Mouse (Mus musculus) heart, embryonic 11.5 days (tissue): ENCODE results near the gene Hebp2. TPM values are rescaled to one million over a fixed set of nuclear protein-coding genes. Genes with fewer than 3 reads are reported as not detected.

Experiments used
- ATAC-seq: fragments of 200-750 bp; cut with Nextera tagmentation; replicated peaks from 2 replicates; pipeline ENCODE4 v1.8.0; 2017; ENCODE audit warnings: moderate library complexity; ENCODE audit not compliant: insufficient number of reproducible peaks, low FRiP score, low TSS enrichment
- H3K27ac ChIP-seq: fragments of 300-500 bp; sonication (generic); 2 replicates; pipeline ENCODE4 v1.5.1; 2014; ENCODE audit warnings: mild to moderate bottlenecking, low read depth, low read length
- H3K27me3 ChIP-seq: fragments of 300-500 bp; sonication (generic); 2 replicates; pipeline ENCODE4 v1.6.1; 2014; ENCODE audit warnings: mild to moderate bottlenecking, low read length, mixed read lengths; ENCODE audit not compliant: control insufficient read depth, insufficient read depth
- H3K36me3 ChIP-seq: fragments of 300-500 bp; sonication (generic); 2 replicates; pipeline ENCODE4 v1.6.1; 2014; ENCODE audit warnings: mild to moderate bottlenecking, low read length, moderate library complexity, mixed read lengths; ENCODE audit not compliant: control insufficient read depth, insufficient read depth
- H3K4me1 ChIP-seq: fragments of 300-500 bp; sonication (generic); 2 replicates; pipeline ENCODE4 v1.6.1; 2014; ENCODE audit warnings: low read length; ENCODE audit not compliant: control insufficient read depth, insufficient read depth
- H3K4me2 ChIP-seq: fragments of 300-500 bp; sonication (generic); 2 replicates; pipeline ENCODE4 v1.6.1; 2014; ENCODE audit warnings: mild to moderate bottlenecking, moderate library complexity
- H3K4me3 ChIP-seq: fragments of 300-500 bp; sonication (generic); 2 replicates; pipeline ENCODE4 v1.5.1; 2014; ENCODE audit warnings: low read depth, low read length
- H3K9ac ChIP-seq: fragments of 300-500 bp; sonication (generic); 2 replicates; pipeline ENCODE4 v1.6.1; 2014; ENCODE audit warnings: mild to moderate bottlenecking, low read depth, low read length, moderate library complexity
- H3K9me3 ChIP-seq: fragments of 300-500 bp; sonication (generic); replicated peaks from 2 replicates; pipeline ENCODE4 v1.6.1; 2016; ENCODE audit warnings: low read length; ENCODE audit not compliant: control insufficient read depth
- WGBS: fragments of 180-500 bp; shearing (Covaris S2); extraction: QIAGEN DNeasy Blood & Tissue Kit; methylation state at CpG from one replicate; pipeline ENCODE4 v1.1.7; 2014; ENCODE audit not compliant: insufficient replicate concordance; 5-methylcytosine and 5-hydroxymethylcytosine counted together
- polyA plus RNA-seq: library from polyadenylated mRNA; unstranded; fragments of >200 nt; fragmentation: Nextera tagmentation; extraction: Ambion mirVana; gene quantifications from 2 replicates; pipeline ENCODE4 v1.2.1, GENCODE M21; 2014

Hebp2 gene
- polyA plus RNA-seq, 1 experiment from 2014 or later, result 19.9 TPM

DNA sequence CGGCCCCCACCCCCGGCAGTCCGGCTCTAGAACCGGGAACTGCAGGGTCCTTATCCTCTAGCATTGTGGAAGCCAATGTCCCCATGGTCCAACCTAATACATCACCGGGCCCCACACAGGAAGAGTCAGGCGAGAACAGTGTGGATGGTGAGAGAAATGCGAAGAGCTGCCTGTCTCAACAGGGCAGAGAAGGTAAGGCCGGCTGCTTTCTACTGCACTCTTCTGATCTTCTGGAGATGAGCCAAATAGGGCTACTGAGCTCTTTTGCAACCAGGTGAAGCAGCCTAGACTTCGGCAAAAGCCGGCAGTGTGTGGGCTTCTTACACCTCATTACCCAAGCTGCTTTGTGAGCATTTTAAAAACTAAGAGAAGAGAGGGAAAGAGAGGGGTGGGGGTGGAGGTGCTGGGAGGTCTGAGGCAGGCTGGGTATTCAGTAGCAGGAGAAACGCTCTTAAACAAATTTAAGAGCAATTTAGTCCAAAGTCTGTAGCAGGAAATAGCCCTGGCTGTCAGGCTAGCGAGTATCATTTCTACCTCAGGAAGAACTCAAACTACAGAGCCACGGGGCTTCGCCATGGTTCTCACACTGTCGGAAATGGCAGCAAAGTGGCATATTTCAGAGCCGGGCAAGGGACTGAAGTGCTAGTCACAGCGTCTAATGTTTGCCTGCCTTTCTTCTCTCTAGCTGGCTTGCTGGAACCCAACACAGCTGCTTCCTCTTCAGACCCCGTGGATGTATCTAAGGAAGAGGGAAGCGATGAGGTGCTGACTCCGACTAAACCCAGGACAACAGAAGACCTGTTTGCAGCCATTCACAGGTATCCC is 18.8 kb downstream of the Hebp2 start:
- Histone ChIP-seq H3K9me3 (no peaks in the 10 kb centered on the region), H3K27me3 (no peaks in the 10 kb centered on the region), H3K4me1 (0 out of 2 replicates have a peak, but pooled peaks cover 4% of the 10 kb centered on the region), H3K36me3 (peaks cover 13% of the 10 kb centered on the region), H3K4me2 (no peak overlapping the region), H3K9ac (no peak overlapping the region), H3K27ac (no peak overlapping the region), H3K4me3 (no peak overlapping the region)
- 0 out of 2 replicates have a peak, but pooled peaks have one; percentile 2 for ATAC-seq
- 70% methylated on average over 20 of the region's 20 CpGs for WGBS

DNA sequence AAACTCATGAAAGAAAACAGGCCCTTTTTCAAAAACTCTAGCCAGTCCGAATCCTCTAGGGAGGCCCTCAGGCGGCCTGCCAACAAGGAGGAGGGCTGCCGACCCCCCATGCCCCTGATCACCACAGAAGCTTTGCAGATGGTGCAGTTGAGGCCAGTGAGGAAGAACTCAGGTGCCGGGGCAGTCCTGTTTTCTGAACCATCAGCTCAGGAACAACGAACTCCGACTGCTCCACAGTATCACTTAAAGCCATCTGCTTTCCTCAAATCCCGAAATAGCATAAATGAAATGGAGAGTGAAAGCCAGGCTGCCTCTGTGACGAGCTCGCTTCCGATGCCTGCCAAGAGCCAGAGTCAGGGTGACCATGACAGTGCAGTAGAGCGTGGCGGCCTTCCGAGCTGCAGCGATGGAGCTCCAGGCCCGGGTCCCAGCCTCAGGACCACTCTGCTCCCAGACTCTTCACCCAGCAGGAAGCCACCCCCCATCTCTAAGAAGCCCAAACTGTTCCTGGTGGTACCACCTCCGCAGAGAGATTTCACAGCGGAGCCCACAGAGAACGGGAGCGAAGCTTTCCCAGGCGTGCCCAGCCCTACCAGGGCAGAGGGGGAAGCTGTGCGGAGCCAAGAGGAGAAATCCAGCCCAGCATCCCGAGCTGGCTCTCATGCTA is 19.6 kb downstream of the Hebp2 start:
- Histone ChIP-seq H3K36me3 (peaks cover 7% of the 10 kb centered on the region), H3K4me2 (no peak overlapping the region), H3K9ac (no peak overlapping the region), H3K4me3 (no peak overlapping the region), H3K4me1 (0 out of 2 replicates have a peak, but pooled peaks cover 4% of the 10 kb centered on the region), H3K27me3 (no peaks in the 10 kb centered on the region), H3K9me3 (no peaks in the 10 kb centered on the region), H3K27ac (no peak overlapping the region)
- 68% methylated on average over 22 of the region's 22 CpGs for WGBS
- ATAC-seq, result 0 out of 2 replicates have a peak, but pooled peaks have one; percentile 14

DNA sequence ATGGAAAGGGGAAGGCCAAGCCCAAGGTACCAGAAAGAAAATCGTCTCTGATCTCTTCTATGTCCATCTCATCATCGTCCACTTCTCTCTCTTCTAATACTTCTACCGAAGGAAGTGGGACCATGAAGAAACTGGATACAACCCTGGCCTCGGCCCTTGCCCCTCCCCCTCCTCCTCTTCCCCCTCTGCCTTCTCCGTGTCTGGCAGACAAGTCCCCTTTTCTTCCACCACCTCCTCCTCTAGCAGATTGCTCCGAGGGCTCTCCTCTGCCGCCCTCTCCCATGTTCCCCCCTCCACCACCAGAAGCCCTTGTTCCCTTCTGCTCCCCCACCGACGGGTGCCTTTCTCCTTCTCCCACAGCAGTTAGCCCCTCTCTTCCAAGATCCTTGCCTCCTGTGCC is 20.1 kb downstream of the Hebp2 start:
- Histone ChIP-seq H3K4me2 (no peak overlapping the region), H3K27ac (no peak overlapping the region), H3K9ac (no peak overlapping the region), H3K27me3 (no peaks in the 10 kb centered on the region), H3K9me3 (no peaks in the 10 kb centered on the region), H3K4me3 (no peak overlapping the region), H3K36me3 (peaks cover 6% of the 10 kb centered on the region; the same call in 1 of the 2 replicates), H3K4me1 (0 out of 2 replicates have a peak, but pooled peaks cover 4% of the 10 kb centered on the region)
- ATAC-seq, result no peak
- 39% methylated on average over 9 of the region's 9 CpGs for WGBS

DNA sequence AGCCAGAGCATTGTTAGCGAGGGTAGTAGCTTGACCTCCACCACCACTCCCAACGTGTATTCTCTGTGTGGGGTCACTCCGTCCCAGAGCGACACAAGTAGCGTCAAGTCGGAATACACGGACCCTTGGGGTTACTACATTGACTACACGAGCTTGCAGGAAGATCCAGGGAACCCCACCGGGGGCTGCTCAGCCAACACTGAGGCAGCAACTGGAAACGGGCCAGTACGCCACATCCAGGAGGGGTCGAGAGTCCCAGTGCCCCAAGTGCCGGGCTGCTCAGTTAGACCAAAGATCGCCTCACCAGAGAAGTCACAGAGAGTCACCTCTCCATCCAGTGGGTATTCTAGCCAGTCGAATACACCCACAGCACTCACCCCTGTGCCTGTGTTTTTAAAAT is 20.6 kb downstream of the Hebp2 start:
- no peaks in the 10 kb centered on the region for H3K27me3 ChIP-seq
- 0 out of 2 replicates have a peak, but pooled peaks cover 4% of the 10 kb centered on the region for H3K4me1 ChIP-seq
- H3K27ac ChIP-seq, result no peak overlapping the region
- H3K36me3 ChIP-seq, result peaks cover 6% of the 10 kb centered on the region; the same call in 1 of the 2 replicates
- H3K4me2 ChIP-seq, result no peak overlapping the region
- H3K4me3 ChIP-seq, result no peak overlapping the region
- no peak overlapping the region for H3K9ac ChIP-seq
- ATAC-seq, result no peak
- H3K9me3 ChIP-seq, result no peaks in the 10 kb centered on the region
- WGBS, result 76% methylated on average over 15 of the region's 15 CpGs

DNA sequence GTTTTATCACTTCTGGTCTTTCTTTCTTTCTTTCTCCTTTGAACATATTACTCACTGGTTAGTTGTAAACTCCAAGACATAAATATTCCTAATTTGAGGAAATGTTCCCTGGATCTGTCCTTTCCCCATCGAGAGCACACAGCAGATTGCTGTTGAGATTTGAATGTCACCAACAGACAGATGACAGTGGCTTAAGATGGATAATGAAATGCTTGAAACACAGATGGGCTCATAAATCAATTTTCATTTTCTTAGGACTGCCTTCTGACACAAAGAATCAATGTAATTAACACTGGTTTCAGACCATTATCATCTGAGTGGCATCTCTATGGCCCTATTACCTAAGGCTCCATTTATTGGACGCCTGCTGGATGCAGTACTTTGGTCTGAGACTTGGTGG is 23.3 kb downstream of the Hebp2 start:
- Histone ChIP-seq H3K9me3 (no peaks in the 10 kb centered on the region), H3K4me2 (no peak overlapping the region), H3K4me1 (0 out of 2 replicates have a peak, but pooled peaks cover 4% of the 10 kb centered on the region), H3K27me3 (no peaks in the 10 kb centered on the region), H3K4me3 (no peak overlapping the region), H3K36me3 (peaks cover 6% of the 10 kb centered on the region; the same call in 1 of the 2 replicates), H3K27ac (no peak overlapping the region), H3K9ac (no peak overlapping the region)
- WGBS, result 76% methylated on average over 2 of the region's 2 CpGs
- ATAC-seq, result no peak

DNA sequence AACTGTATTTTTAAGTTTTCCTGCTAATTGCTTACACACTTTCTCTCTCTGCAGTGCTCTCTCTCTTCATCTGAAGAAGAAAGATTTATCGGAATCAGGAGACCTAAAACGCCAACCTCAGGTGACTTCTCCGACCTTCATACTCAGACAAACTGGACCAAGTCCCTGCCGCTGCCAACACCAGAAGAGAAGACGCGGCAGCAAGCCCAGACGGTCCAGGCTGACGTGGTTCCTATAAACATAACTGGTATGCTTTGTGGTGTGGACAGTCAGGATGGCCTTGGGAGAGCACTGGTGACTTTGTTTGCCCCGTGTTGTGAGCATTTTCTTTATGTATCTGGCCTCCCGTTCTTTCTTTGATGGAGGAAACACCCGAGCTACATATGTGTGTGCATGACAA is 34.4 kb downstream of the Hebp2 start:
- Histone ChIP-seq H3K9me3 (no peaks in the 10 kb centered on the region), H3K4me3 (no peak overlapping the region), H3K4me1 (peaks cover 2% of the 10 kb centered on the region; the same call in 1 of the 2 replicates), H3K27ac (no peak overlapping the region), H3K27me3 (no peaks in the 10 kb centered on the region), H3K36me3 (0 out of 2 replicates have a peak, but pooled peaks cover 2% of the 10 kb centered on the region), H3K9ac (no peak overlapping the region), H3K4me2 (no peak overlapping the region)
- 87% methylated on average over 11 of the region's 11 CpGs for WGBS
- no peak for ATAC-seq

DNA sequence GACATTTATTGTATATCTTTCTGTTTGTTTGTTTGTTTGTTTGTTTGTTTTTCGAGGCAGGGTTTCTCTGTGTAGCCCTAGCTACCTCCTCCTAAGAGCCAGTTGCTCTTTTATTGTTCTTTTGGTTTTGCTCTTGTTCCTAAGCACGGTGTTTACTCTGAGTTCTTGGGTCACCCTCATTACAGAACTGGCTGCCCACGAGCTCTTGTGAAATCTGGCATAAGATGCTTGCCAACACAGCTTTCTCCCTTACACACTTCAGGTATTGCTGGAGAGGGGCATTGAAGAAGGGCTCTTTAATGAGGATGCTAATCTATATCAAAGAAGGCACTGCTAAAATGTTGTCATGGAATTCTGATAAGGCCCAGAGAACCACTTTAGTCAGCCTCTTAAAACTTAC is 35.2 kb downstream of the Hebp2 start:
- H3K27me3 ChIP-seq, result no peaks in the 10 kb centered on the region
- H3K27ac ChIP-seq, result no peak overlapping the region
- 76% methylated on average over 3 of the region's 3 CpGs for WGBS

DNA sequence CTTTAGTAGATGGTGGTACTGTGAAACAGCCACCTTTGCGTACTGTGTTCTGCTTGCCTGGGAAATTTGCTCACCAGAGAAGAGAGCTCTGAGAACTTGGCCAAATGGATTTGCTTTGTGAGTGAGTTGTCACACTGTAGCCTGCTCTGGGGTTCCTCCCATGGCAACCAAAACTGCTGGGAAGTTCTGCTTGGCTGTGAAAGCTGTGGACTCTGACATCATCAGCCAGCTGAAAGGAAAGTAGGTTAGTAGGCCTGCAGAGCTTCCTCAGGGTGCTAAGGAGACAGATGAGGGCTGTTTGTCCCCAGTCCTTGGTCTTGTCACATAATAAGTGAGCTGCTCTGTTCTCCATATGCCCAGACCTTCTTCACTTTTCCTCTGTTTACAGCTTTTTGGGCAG is 37.3 kb downstream of the Hebp2 start:
- Histone ChIP-seq H3K4me3 (no peak overlapping the region), H3K4me1 (peaks cover 3% of the 10 kb centered on the region; the same call in 1 of the 2 replicates), H3K36me3 (0 out of 2 replicates have a peak, but pooled peaks cover 2% of the 10 kb centered on the region), H3K9me3 (no peaks in the 10 kb centered on the region), H3K4me2 (no peak overlapping the region), H3K27ac (no peak overlapping the region), H3K27me3 (no peaks in the 10 kb centered on the region), H3K9ac (no peak overlapping the region)
- no peak for ATAC-seq
- WGBS, result 86% methylated on average over 1 of the region's 1 CpGs

More for the DNA sequence above, 35.2 kb downstream of the Hebp2 start:
- Histone ChIP-seq H3K9ac (no peak overlapping the region), H3K9me3 (no peaks in the 10 kb centered on the region), H3K4me2 (no peak overlapping the region), H3K4me3 (no peak overlapping the region), H3K36me3 (0 out of 2 replicates have a peak, but pooled peaks cover 2% of the 10 kb centered on the region), H3K4me1 (peaks cover 3% of the 10 kb centered on the region; the same call in 1 of the 2 replicates)
- no peak for ATAC-seq
